Mouse (Mus musculus): ENCODE data around the gene Prdm9. TPM values are rescaled to one million over a fixed set of nuclear protein-coding genes. Genes with fewer than 3 reads are reported as not detected.
A peak's percentile ranks its signal among the peaks of the same experiment; 100 is the strongest.
"Not testable (repeated sequence)": the region's sequence is repeated elsewhere in the genome, so short reads cannot be mapped to it uniquely, and the experiment has no call there.

Gene Prdm9
- polyA plus RNA-seq, 1 experiment from 2014 or later, result 1.1 TPM

GRCm38 (mm10) chr17:15577291-15577694 is 13.1 kb upstream of the Prdm9 start:
- H3K4me2 ChIP-seq, result peak overlapping the region; percentile 46
- H3K36me3 ChIP-seq (ENCODE audit: control insufficient read depth, insufficient read depth, low read length), result no peaks in the 10 kb centered on the region
- no peaks in the 10 kb centered on the region; the same call in 1 of the 2 replicates for H3K4me1 ChIP-seq (replicated peaks; ENCODE audit: control insufficient read depth, insufficient read depth, low read length)
- peak; percentile 44 for DNase-seq (ENCODE audit: low spot score)
- H3K9ac ChIP-seq (ENCODE audit: low read depth, low read length), result no peak overlapping the region
- H3K27me3 ChIP-seq (replicated peaks; ENCODE audit: control insufficient read depth, insufficient read depth, low read length), result peaks cover 13% of the 10 kb centered on the region
- peak overlapping the region; percentile 22; the same call in 1 of the 2 replicates for H3K4me3 ChIP-seq (ENCODE audit: low read depth, low read length)
- WGBS, result under 1% methylated on average over 32 of the region's 32 CpGs
- H3K9me3 ChIP-seq (ENCODE audit: control insufficient read depth, low read length), result no peaks in the 10 kb centered on the region
- ATAC-seq (replicated peaks; ENCODE audit: low FRiP score), result 0 out of 2 replicates have a peak, but pooled peaks have one; percentile 56
- no peak overlapping the region for H3K27ac ChIP-seq (ENCODE audit: low read depth, low read length)

- Histone ChIP-seq H3K4me3 (ENCODE audit: low read depth, low read length) (no peak overlapping the region), H3K4me1 (replicated peaks; ENCODE audit: control insufficient read depth, insufficient read depth, low read length) (no peaks in the 10 kb centered on the region; the same call in 1 of the 2 replicates), H3K9ac (ENCODE audit: low read depth, low read length) (no peak overlapping the region), H3K9me3 (ENCODE audit: control insufficient read depth, low read length) (no peaks in the 10 kb centered on the region), H3K4me2 (no peak overlapping the region), H3K27me3 (replicated peaks; ENCODE audit: control insufficient read depth, insufficient read depth, low read length) (peaks cover 13% of the 10 kb centered on the region), H3K27ac (ENCODE audit: low read depth, low read length) (no peak overlapping the region), H3K36me3 (ENCODE audit: control insufficient read depth, insufficient read depth, low read length) (no peaks in the 10 kb centered on the region)
- DNase-seq (ENCODE audit: low spot score), result no peak
- WGBS, result 52% methylated on average over 1 of the region's 1 CpGs
- ATAC-seq (replicated peaks; ENCODE audit: low FRiP score), result no peak
Observed at GRCm38 (mm10) chr17:15575056-15575455, 10.9 kb upstream of the Prdm9 start.

GRCm38 (mm10) chr17:15566908-15567307 is 2.8 kb upstream of the Prdm9 start:
- ATAC-seq (replicated peaks; ENCODE audit: low FRiP score) (no peak), DNase-seq (ENCODE audit: low spot score) (no peak)
- Histone ChIP-seq H3K4me2 (no peak overlapping the region), H3K4me3 (ENCODE audit: low read depth, low read length) (no peak overlapping the region), H3K36me3 (ENCODE audit: control insufficient read depth, insufficient read depth, low read length) (no peaks in the 10 kb centered on the region), H3K4me1 (replicated peaks; ENCODE audit: control insufficient read depth, insufficient read depth, low read length) (no peaks in the 10 kb centered on the region), H3K9ac (ENCODE audit: low read depth, low read length) (no peak overlapping the region), H3K27me3 (replicated peaks; ENCODE audit: control insufficient read depth, insufficient read depth, low read length) (no peaks in the 10 kb centered on the region), H3K27ac (ENCODE audit: low read depth, low read length) (no peak overlapping the region), H3K9me3 (ENCODE audit: control insufficient read depth, low read length) (no peaks in the 10 kb centered on the region)
- 73% methylated on average over 5 of the region's 5 CpGs for WGBS

- DNase-seq (ENCODE audit: low spot score) (no peak), ATAC-seq (replicated peaks; ENCODE audit: low FRiP score) (no peak)
- Histone ChIP-seq H3K9ac (ENCODE audit: low read depth, low read length) (no peak overlapping the region), H3K27ac (ENCODE audit: low read depth, low read length) (no peak overlapping the region), H3K9me3 (ENCODE audit: control insufficient read depth, low read length) (no peaks in the 10 kb centered on the region), H3K36me3 (ENCODE audit: control insufficient read depth, insufficient read depth, low read length) (no peaks in the 10 kb centered on the region), H3K4me2 (peak overlapping the region; percentile 94), H3K4me3 (ENCODE audit: low read depth, low read length) (peak overlapping the region; percentile 72), H3K4me1 (replicated peaks; ENCODE audit: control insufficient read depth, insufficient read depth, low read length) (no peaks in the 10 kb centered on the region), H3K27me3 (replicated peaks; ENCODE audit: control insufficient read depth, insufficient read depth, low read length) (no peaks in the 10 kb centered on the region)
- 44% methylated on average over 12 of the region's 12 CpGs for WGBS
Observed at GRCm38 (mm10) chr17:15564928-15565300, 760 bp upstream of the Prdm9 start.

- H3K9ac ChIP-seq (ENCODE audit: low read depth, low read length), result no peak overlapping the region
- no peaks in the 10 kb centered on the region for H3K27me3 ChIP-seq (replicated peaks; ENCODE audit: control insufficient read depth, insufficient read depth, low read length)
- H3K4me3 ChIP-seq (ENCODE audit: low read depth, low read length), result no peak overlapping the region
- H3K27ac ChIP-seq (ENCODE audit: low read depth, low read length), result no peak overlapping the region
- H3K4me1 ChIP-seq (replicated peaks; ENCODE audit: control insufficient read depth, insufficient read depth, low read length), result no peaks in the 10 kb centered on the region
- H3K4me2 ChIP-seq, result no peak overlapping the region
- ATAC-seq (replicated peaks; ENCODE audit: low FRiP score), result no peak
- no peak for DNase-seq (ENCODE audit: low spot score)
- 83% methylated on average over 2 of the region's 2 CpGs for WGBS
- no peaks in the 10 kb centered on the region for H3K36me3 ChIP-seq (ENCODE audit: control insufficient read depth, insufficient read depth, low read length)
- H3K9me3 ChIP-seq (ENCODE audit: control insufficient read depth, low read length), result no peaks in the 10 kb centered on the region
Observed at GRCm38 (mm10) chr17:15559946-15560345, 4.2 kb downstream of the Prdm9 start.

GRCm38 (mm10) chr17:15549713-15550112 is 14.4 kb downstream of the Prdm9 start:
- Histone ChIP-seq H3K27ac (ENCODE audit: low read depth, low read length) (no peak overlapping the region), H3K27me3 (replicated peaks; ENCODE audit: control insufficient read depth, insufficient read depth, low read length) (no peaks in the 10 kb centered on the region), H3K9me3 (ENCODE audit: control insufficient read depth, low read length) (no peaks in the 10 kb centered on the region; the same call in 1 of the 2 replicates), H3K4me1 (replicated peaks; ENCODE audit: control insufficient read depth, insufficient read depth, low read length) (no peaks in the 10 kb centered on the region), H3K36me3 (ENCODE audit: control insufficient read depth, insufficient read depth, low read length) (no peaks in the 10 kb centered on the region), H3K4me3 (ENCODE audit: low read depth, low read length) (no peak overlapping the region), H3K4me2 (no peak overlapping the region), H3K9ac (ENCODE audit: low read depth, low read length) (no peak overlapping the region)
- ATAC-seq (replicated peaks; ENCODE audit: low FRiP score) (no peak), DNase-seq (ENCODE audit: low spot score) (no peak)
- 66% methylated on average over 1 of the region's 1 CpGs for WGBS

GRCm38 (mm10) chr17:15546440-15546839 is 17.7 kb downstream of the Prdm9 start:
- Histone ChIP-seq H3K4me3 (ENCODE audit: low read depth, low read length) (no peak overlapping the region), H3K27ac (ENCODE audit: low read depth, low read length) (no peak overlapping the region), H3K9me3 (ENCODE audit: control insufficient read depth, low read length) (no peaks in the 10 kb centered on the region; the same call in 1 of the 2 replicates), H3K9ac (ENCODE audit: low read depth, low read length) (no peak overlapping the region), H3K4me1 (replicated peaks; ENCODE audit: control insufficient read depth, insufficient read depth, low read length) (no peaks in the 10 kb centered on the region), H3K4me2 (no peak overlapping the region), H3K36me3 (ENCODE audit: control insufficient read depth, insufficient read depth, low read length) (no peaks in the 10 kb centered on the region), H3K27me3 (replicated peaks; ENCODE audit: control insufficient read depth, insufficient read depth, low read length) (no peaks in the 10 kb centered on the region)
- WGBS, result 65% methylated on average over 4 of the region's 4 CpGs
- DNase-seq (ENCODE audit: low spot score) (no peak), ATAC-seq (replicated peaks; ENCODE audit: low FRiP score) (no peak)

GRCm38 (mm10) chr17:15543868-15544267 is 20.3 kb downstream of the Prdm9 start:
- DNase-seq (ENCODE audit: low spot score); ATAC-seq (replicated peaks; ENCODE audit: low FRiP score); H3K27me3 ChIP-seq (replicated peaks; ENCODE audit: control insufficient read depth, insufficient read depth, low read length); H3K4me3 ChIP-seq (ENCODE audit: low read depth, low read length); H3K27ac ChIP-seq (ENCODE audit: low read depth, low read length); H3K36me3 ChIP-seq (ENCODE audit: control insufficient read depth, insufficient read depth, low read length); H3K9me3 ChIP-seq (ENCODE audit: control insufficient read depth, low read length); H3K9ac ChIP-seq (ENCODE audit: low read depth, low read length); H3K4me1 ChIP-seq (replicated peaks; ENCODE audit: control insufficient read depth, insufficient read depth, low read length); H3K4me2 ChIP-seq: not testable (repeated sequence)
- WGBS, result 65% methylated on average over 3 of the region's 4 CpGs

- no peak for ATAC-seq (replicated peaks; ENCODE audit: low FRiP score)
- DNase-seq (ENCODE audit: low spot score), result no peak
- Histone ChIP-seq H3K27ac (ENCODE audit: low read depth, low read length) (no peak overlapping the region), H3K4me3 (ENCODE audit: low read depth, low read length) (no peak overlapping the region), H3K9me3 (ENCODE audit: control insufficient read depth, low read length) (no peaks in the 10 kb centered on the region; the same call in 1 of the 2 replicates), H3K36me3 (ENCODE audit: control insufficient read depth, insufficient read depth, low read length) (no peaks in the 10 kb centered on the region), H3K27me3 (replicated peaks; ENCODE audit: control insufficient read depth, insufficient read depth, low read length) (peaks cover 21% of the 10 kb centered on the region), H3K9ac (ENCODE audit: low read depth, low read length) (no peak overlapping the region), H3K4me1 (replicated peaks; ENCODE audit: control insufficient read depth, insufficient read depth, low read length) (no peaks in the 10 kb centered on the region; the same call in 1 of the 2 replicates), H3K4me2 (no peak overlapping the region)
- 73% methylated on average over 4 of the region's 4 CpGs for WGBS
Observed at GRCm38 (mm10) chr17:15540309-15540708, 23.8 kb downstream of the Prdm9 start.

Measured in liver, embryonic 11.5 days (tissue).